Mouse (Mus musculus): ENCODE results near the gene Lgr4.

GRCm38 (mm10) chr2:109930771-109931170 is 13.3 kb downstream of the Lgr4 start:
- TF ChIP-seq SMC3 (IDR thresholded peaks at IDR 0.05; ENCODE audit: low read depth, low read length) (no peak), TCF12 (IDR thresholded peaks at IDR 0.05; ENCODE audit: low read depth, low read length) (no peak), POLR2A (IDR thresholded peaks at IDR 0.05; ENCODE audit: control insufficient read depth in 1 of 2, insufficient read depth in 1 of 2, low read depth in 1 of 2, low read length in 2 of 2, poor library complexity in 1 of 2) (no peak), TAL1 (IDR thresholded peaks at IDR 0.05; ENCODE audit: low read length) (no peak), ELF1 (IDR thresholded peaks at IDR 0.05; ENCODE audit: low read depth, low read length) (no peak), MAX (IDR thresholded peaks at IDR 0.05; ENCODE audit: low read length) (no peak), KAT2A (conservative IDR thresholded peaks at IDR 0.05; ENCODE audit: low read depth, low read length) (no peak), SIN3A (IDR thresholded peaks at IDR 0.05; ENCODE audit: low read length) (no peak), HCFC1 (IDR thresholded peaks at IDR 0.05; ENCODE audit: low read depth, low read length) (no peak), CTCF (IDR thresholded peaks at IDR 0.05 in 2 of 3, conservative IDR thresholded peaks at IDR 0.05 in 1 of 3; ENCODE audit: control insufficient read depth in 1 of 3, insufficient read depth in 1 of 3, low read depth in 2 of 3, low read length in 3 of 3, poor library complexity in 1 of 3, severe bottlenecking in 1 of 3) (no peak), GATA1 (IDR thresholded peaks at IDR 0.05; ENCODE audit: low read depth, low read length) (no peak), EP300 (IDR thresholded peaks at IDR 0.05; ENCODE audit: low read depth in 1 of 2, low read length in 2 of 2) (no peak)

Data from MEL (cell line).